Mouse (Mus musculus) ES-Bruce4 (cell line): ENCODE data around the gene Suv39h2. TPM values are rescaled to one million over a fixed set of nuclear protein-coding genes. Genes with fewer than 3 reads are reported as not detected.

ENCODE experiments used
- H3K27ac ChIP-seq: 2 replicates; pipeline ENCODE4 v1.5.1; 2012; ENCODE audit warnings: low read length, inconsistent platforms; ENCODE audit not compliant: insufficient read depth
- H3K27me3 ChIP-seq: 2 replicates; pipeline ENCODE4 v1.6.1; 2012; ENCODE audit warnings: mild to moderate bottlenecking, low read length, inconsistent platforms; ENCODE audit not compliant: control insufficient read depth, poor library complexity, insufficient read depth, severe bottlenecking
- H3K36me3 ChIP-seq: 2 replicates; pipeline ENCODE4 v1.6.1; 2012; ENCODE audit warnings: inconsistent platforms, mild to moderate bottlenecking, low read length, moderate library complexity; ENCODE audit not compliant: control insufficient read depth, poor library complexity, insufficient read depth, severe bottlenecking
- H3K4me1 ChIP-seq: one replicate; pipeline ENCODE4 v1.8.1; 2011; ENCODE audit warnings: low read length; ENCODE audit not compliant: control insufficient read depth, insufficient read depth
- H3K4me3 ChIP-seq: 2 replicates; pipeline ENCODE4 v1.5.1; 2011; ENCODE audit warnings: low read depth, mild to moderate bottlenecking, low read length
- H3K9ac ChIP-seq: 2 replicates; pipeline ENCODE4 v1.6.1; 2012; ENCODE audit warnings: low read depth, mild to moderate bottlenecking, inconsistent platforms; ENCODE audit not compliant: poor library complexity, severe bottlenecking
- H3K9me3 ChIP-seq: replicated peaks from 2 replicates; pipeline ENCODE4 v1.6.1; 2012; ENCODE audit warnings: mild to moderate bottlenecking, low read length, inconsistent platforms; ENCODE audit not compliant: control insufficient read depth, poor library complexity, insufficient read depth, severe bottlenecking
- CTCF ChIP-seq: IDR thresholded peaks from one replicate; pipeline ENCODE4 v1.8.1; 2011; ENCODE audit warnings: low read depth, low read length
- EP300 ChIP-seq: IDR thresholded peaks from 2 replicates; pipeline ENCODE4 v1.6.1; 2011; ENCODE audit warnings: low read depth, low read length; ENCODE audit not compliant: insufficient read depth
- POLR2A ChIP-seq: IDR thresholded peaks from one replicate; pipeline ENCODE4 v1.8.1; 2011; ENCODE audit warnings: low read length; ENCODE audit not compliant: insufficient read depth
- polyA plus RNA-seq: library from polyadenylated mRNA; stranded (reverse); fragments of >200 nt; gene quantifications from 2 replicates; pipeline ENCODE4 v1.2.4, GENCODE M21; 2011; ENCODE audit warnings: low read depth; ENCODE audit not compliant: missing spikeins, insufficient read depth, insufficient read length

Gene Suv39h2
- 33.9 and 34.2 TPM in 2 replicates for polyA plus RNA-seq

DNA sequence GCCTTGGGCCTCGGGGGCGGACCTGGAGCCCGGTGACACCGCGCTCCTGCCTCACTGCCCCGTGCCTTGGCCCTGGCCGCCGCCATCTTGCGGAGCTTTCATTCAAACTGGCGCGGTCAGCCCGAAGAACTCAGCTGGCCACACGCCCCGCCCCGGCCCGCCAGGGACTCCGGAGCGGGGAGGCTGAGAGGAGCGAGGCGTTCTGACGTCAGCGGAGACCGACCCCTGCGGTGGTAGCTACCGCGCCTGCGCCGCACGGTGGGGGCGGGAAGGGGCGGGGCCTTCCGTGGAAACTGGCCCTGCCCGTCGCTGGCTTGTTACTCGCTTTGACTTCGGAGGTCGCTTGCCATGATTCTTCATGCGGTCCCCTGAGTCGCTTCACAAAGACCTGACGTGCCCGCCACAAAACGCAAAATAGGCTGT lies at the start of gene Suv39h2:
TSS of gene Suv39h2 (minus strand) at position 171 of the 423 bp plus-strand sequence.
- TF ChIP-seq POLR2A (peak; percentile 82), EP300 (no peak), CTCF (no peak)
- H3K4me1 ChIP-seq = no peaks in the 10 kb centered on the region
- peak within 1 kb of the TSS; percentile 97 for H3K9ac ChIP-seq
- no peaks in the 10 kb centered on the region for H3K27me3 ChIP-seq
- peak within 1 kb of the TSS; percentile 93 for H3K4me3 ChIP-seq
- H3K9me3 ChIP-seq = no peaks in the 10 kb centered on the region
- H3K27ac ChIP-seq = peak within 1 kb of the TSS; percentile 66
- H3K36me3 ChIP-seq = peaks cover 15% of the 10 kb centered on the region

DNA sequence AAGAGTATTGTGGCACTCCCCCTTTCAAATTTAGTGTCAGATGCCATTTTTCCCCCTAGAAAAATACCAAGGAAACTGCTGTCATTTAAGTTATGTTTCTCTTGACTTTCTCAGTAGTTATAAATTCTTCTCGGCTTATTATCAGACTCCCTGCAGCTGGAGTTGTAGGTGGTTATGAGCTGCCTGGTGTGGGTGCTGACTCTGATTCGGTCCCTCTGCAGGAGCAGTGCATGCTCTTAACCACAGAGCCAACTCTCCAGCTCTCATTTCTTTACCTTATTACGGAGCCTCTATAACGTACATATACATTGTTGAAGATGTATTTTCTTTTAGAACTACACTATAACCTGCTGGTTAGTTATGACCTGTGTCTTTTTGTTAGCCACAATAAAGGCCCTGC lies 47.7 kb upstream of the Suv39h2 start:
- no peaks in the 10 kb centered on the region; the same call in 1 of the 2 replicates for H3K27me3 ChIP-seq
- H3K27ac ChIP-seq = no peak overlapping the region
- no peaks in the 10 kb centered on the region for H3K36me3 ChIP-seq
- H3K4me1 ChIP-seq = no peaks in the 10 kb centered on the region
- H3K4me3 ChIP-seq = no peak overlapping the region
- H3K9ac ChIP-seq = no peak overlapping the region
- no peak for TF ChIP-seq CTCF
- no peak for TF ChIP-seq EP300
- no peak for TF ChIP-seq POLR2A
- H3K9me3 ChIP-seq = no peaks in the 10 kb centered on the region

DNA sequence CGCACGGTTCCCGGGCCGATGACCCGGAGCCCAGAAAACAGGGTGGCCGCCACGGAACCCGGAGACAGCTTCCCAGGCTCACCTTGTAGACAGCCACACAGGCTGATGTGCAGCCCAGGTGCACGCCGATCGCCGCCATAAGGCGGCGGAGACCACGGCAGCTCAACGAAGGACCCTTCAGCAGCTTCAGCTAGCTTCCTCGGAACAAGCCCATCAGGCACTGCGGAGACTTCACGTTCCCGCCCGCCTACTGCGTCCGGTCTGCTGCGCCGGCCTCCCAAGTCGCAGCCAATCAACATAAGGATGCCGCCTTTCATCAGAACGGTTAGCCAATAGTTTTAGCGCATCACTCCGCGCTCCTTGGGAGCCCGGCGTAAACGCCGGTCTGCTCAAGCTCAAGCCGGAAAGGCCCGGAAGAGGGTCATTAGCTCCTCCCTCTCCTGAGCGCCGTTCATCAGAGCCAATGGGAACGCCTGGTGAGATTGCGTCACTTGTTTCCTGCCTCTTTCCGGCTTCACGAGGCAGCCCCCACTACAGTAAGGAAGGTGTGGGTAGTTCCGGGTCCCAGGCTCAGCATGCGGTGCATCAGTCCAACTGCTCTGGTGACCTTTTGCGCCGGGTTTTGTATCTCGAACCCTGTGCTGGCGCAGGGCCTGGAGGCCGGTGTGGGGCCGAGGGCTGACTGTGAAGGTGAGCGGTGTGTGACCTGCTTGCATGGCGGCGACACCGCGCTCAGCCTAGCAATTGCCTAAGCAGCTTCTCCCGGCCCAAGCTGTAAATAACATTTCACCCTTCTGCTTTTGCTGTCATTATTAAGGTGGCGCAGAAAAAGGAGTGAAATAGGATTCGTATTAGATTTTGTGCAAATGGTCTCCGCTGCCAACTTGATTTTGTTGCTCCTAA lies 38.0 kb upstream of the Suv39h2 start, which contains the start of the genes Gm45902, Hspa14 and Cdnf:
TSS of gene Gm45902 (minus strand) at position 239 of the 903 bp plus-strand sequence.
TSS of gene Hspa14 (minus strand) at position 263 of the 903 bp plus-strand sequence.
TSS of gene Cdnf (plus strand) at position 479 of the 903 bp plus-strand sequence.
- Histone ChIP-seq H3K9ac (peak within 1 kb of the TSS; percentile 85), H3K36me3 (peaks cover 29% of the 10 kb centered on the region), H3K4me3 (peak within 1 kb of the TSS; percentile 85), H3K27me3 (no peaks in the 10 kb centered on the region), H3K4me1 (no peaks in the 10 kb centered on the region), H3K9me3 (no peaks in the 10 kb centered on the region), H3K27ac (peak within 1 kb of the TSS; percentile 65)
- peak; percentile 81 for TF ChIP-seq POLR2A
- TF ChIP-seq EP300 = no peak
- no peak for TF ChIP-seq CTCF

DNA sequence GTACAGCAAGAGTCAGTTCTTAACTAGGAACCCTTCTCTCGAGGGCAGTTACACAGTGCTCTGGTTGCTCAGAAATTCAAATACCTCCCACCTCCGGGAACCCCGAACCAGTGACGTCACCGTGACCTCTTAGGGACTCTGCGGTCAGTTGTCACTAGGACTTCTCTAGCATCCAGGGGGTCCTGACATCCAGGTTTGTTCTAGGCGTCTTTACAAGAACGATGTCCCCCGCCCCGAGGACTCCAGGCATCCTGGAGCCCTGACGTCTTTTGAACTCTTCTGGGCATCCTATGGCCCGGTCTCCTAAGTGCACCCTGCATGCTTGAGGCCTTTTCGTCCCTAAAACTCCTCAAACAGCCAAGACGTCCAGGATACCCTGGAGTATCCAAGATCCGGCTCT lies 37.2 kb upstream of the Suv39h2 start:
- peak overlapping the region; percentile 79 for H3K4me3 ChIP-seq
- H3K27ac ChIP-seq = no peak overlapping the region
- no peaks in the 10 kb centered on the region for H3K27me3 ChIP-seq
- peaks cover 31% of the 10 kb centered on the region for H3K36me3 ChIP-seq
- H3K4me1 ChIP-seq = no peaks in the 10 kb centered on the region
- H3K9me3 ChIP-seq = no peaks in the 10 kb centered on the region
- TF ChIP-seq CTCF = no peak
- TF ChIP-seq EP300 = no peak
- TF ChIP-seq POLR2A = no peak
- H3K9ac ChIP-seq = peak overlapping the region; percentile 80

DNA sequence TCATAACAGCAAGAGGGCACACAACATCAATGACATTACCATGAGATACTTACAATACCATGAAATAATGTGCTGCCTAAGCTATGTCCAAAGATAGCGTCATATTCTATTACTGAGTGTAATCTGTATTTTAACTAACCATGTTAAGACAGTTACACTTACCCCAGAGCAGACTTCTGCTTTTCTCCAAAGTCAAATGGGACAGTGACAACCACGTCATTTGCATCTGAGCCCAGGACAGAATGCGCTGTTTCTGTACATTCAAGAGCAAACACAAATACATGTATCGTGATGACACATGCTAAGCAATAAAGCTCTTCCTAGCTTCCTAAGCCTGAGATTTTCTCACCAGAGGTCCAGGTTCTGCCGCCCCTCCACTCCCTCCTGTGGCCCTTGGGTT lies 26.1 kb upstream of the Suv39h2 start:
- TF ChIP-seq EP300 (no peak), POLR2A (no peak), CTCF (no peak)
- peaks cover 46% of the 10 kb centered on the region for H3K36me3 ChIP-seq
- no peaks in the 10 kb centered on the region for H3K27me3 ChIP-seq
- no peak overlapping the region for H3K9ac ChIP-seq
- H3K4me3 ChIP-seq = no peak overlapping the region
- H3K4me1 ChIP-seq = no peaks in the 10 kb centered on the region
- H3K27ac ChIP-seq = no peak overlapping the region
- no peaks in the 10 kb centered on the region for H3K9me3 ChIP-seq

DNA sequence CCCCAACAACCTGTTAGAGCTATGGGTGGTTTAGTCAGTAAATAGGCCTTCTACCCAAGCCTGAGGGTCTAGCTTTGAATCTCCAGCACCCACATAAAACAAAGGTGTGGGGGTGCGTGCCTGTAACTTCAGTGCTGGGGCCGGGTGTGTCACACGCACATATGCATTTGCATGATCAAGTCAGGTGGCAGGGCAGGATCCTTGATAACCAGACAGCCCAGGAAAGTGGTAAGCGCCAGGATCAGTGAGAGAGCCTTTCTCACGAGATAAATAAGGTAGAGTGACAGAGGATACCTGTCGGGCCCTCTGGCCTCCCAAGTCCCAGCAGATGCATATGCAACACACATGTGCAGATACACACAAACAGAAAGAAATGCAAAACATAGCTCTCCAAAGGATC lies 24.7 kb upstream of the Suv39h2 start:
- H3K9me3 ChIP-seq = no peaks in the 10 kb centered on the region
- H3K4me1 ChIP-seq = no peaks in the 10 kb centered on the region
- no peak for TF ChIP-seq CTCF
- TF ChIP-seq POLR2A = no peak
- no peak for TF ChIP-seq EP300
- no peaks in the 10 kb centered on the region for H3K27me3 ChIP-seq
- no peak overlapping the region for H3K9ac ChIP-seq
- H3K27ac ChIP-seq = no peak overlapping the region
- peaks cover 55% of the 10 kb centered on the region for H3K36me3 ChIP-seq
- H3K4me3 ChIP-seq = no peak overlapping the region
